Mouse (Mus musculus): ENCODE data around the gene Col13a1.

Col13a1 gene

GRCm38 (mm10) chr10:61967207-61967606 is 11.7 kb downstream of the Col13a1 start:
- DNase-seq, result no peak

GRCm38 (mm10) chr10:61965386-61965841 is 13.5 kb downstream of the Col13a1 start:
- no peak for DNase-seq

- no peak for DNase-seq
Measured at GRCm38 (mm10) chr10:61956718-61957117, 22.2 kb downstream of the Col13a1 start.

GRCm38 (mm10) chr10:61953916-61954315 is 25.0 kb downstream of the Col13a1 start:
- no peak for DNase-seq

- DNase-seq, result no peak
Measured at GRCm38 (mm10) chr10:61949542-61949941, 29.4 kb downstream of the Col13a1 start.

GRCm38 (mm10) chr10:61944386-61944785 is 34.5 kb downstream of the Col13a1 start:
- no peak for DNase-seq

- no peak for DNase-seq
Measured at GRCm38 (mm10) chr10:61943480-61943879, 35.4 kb downstream of the Col13a1 start.

GRCm38 (mm10) chr10:61942719-61943118 is 36.2 kb downstream of the Col13a1 start:
- no peak for DNase-seq

- no peak for DNase-seq
Measured at GRCm38 (mm10) chr10:61936211-61937121, 42.4 kb downstream of the Col13a1 start.

GRCm38 (mm10) chr10:61931678-61932077 is 47.2 kb downstream of the Col13a1 start:
- no peak for DNase-seq

- no peak for DNase-seq
Measured at GRCm38 (mm10) chr10:61929901-61930300, 49.0 kb downstream of the Col13a1 start.

- no peak for DNase-seq
Measured at GRCm38 (mm10) chr10:61928725-61929651, 49.9 kb downstream of the Col13a1 start.

- DNase-seq, result no peak
Measured at GRCm38 (mm10) chr10:61925691-61926090, 53.2 kb downstream of the Col13a1 start.

GRCm38 (mm10) chr10:61920655-61921365 is 58.1 kb downstream of the Col13a1 start:
- no peak for DNase-seq

- no peak for DNase-seq
Measured at GRCm38 (mm10) chr10:61919924-61920654, 58.8 kb downstream of the Col13a1 start.

- DNase-seq, result no peak
Measured at GRCm38 (mm10) chr10:61919496-61919895, 59.4 kb downstream of the Col13a1 start.

GRCm38 (mm10) chr10:61917066-61917465 is 61.8 kb downstream of the Col13a1 start:
- no peak for DNase-seq

- DNase-seq, result no peak
Measured at GRCm38 (mm10) chr10:61911770-61912169, 67.1 kb downstream of the Col13a1 start.

GRCm38 (mm10) chr10:61909004-61909403 is 69.9 kb downstream of the Col13a1 start:
- DNase-seq, result no peak

GRCm38 (mm10) chr10:61906226-61906625 is 72.7 kb downstream of the Col13a1 start:
- peak; percentile 52 to 75 for DNase-seq

- DNase-seq, result no peak
Measured at GRCm38 (mm10) chr10:61905308-61905707, 73.6 kb downstream of the Col13a1 start.

GRCm38 (mm10) chr10:61898116-61898515 is 80.8 kb downstream of the Col13a1 start:
- DNase-seq, result no peak
